Mouse (Mus musculus) neutrophil, adult 65 days (primary cell): Measurements from ENCODE around the gene Carhsp1. TPM values are rescaled to one million over a fixed set of nuclear protein-coding genes. Genes with fewer than 3 reads are reported as not detected.

ENCODE experiments used
- total RNA-seq: library from RNA; stranded (reverse); gene quantifications from 2 replicates; pipeline ENCODE4 v1.2.4, GENCODE M21; 2023

Gene Carhsp1
- 71.8 and 72.6 TPM in 2 replicates for total RNA-seq

GRCm38 (mm10) chr16:8671551-8672349 lies at the start of gene Carhsp1:
Carhsp1 (minus strand) TSS chr16:8672155.

DNA sequence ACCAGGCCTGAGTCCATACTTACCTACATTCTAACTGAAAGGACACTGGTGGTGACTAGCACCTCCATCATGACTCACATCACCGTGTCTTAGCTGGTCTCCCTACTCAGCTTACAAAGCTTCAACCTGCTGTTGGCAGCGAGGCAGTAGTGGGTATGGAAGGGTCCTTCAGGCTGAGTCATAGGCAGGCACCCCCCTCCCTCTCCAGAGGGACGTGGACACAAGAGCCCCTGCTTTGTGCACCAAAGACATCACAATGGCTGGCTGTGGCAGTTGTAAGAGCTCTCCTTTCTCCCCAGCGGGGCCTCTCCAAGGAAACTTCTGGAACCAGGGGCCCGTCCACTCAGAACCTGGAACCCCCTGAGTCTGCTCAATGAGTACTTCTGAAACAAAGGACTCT lies 8.5 kb upstream of the Carhsp1 start, which contains the start of gene Gm5767:
TSS of gene Gm5767 (plus strand) at position 301 of the 400 bp plus-strand sequence.

GRCm38 (mm10) chr16:8637217-8638051 lies 34.5 kb downstream of the Carhsp1 start, which contains the start of the genes Pmm2 and Tmem186:
Pmm2 (plus strand) TSS chr16:8637674.
Tmem186 (minus strand) TSS chr16:8637712.

Other genes with a start within 250 kb of the Carhsp1 start
- gene Tmem114, start 247.0 kb downstream of the Carhsp1 start, total RNA-seq, result not detected in 2 replicates
- gene Mettl22, start 201.4 kb downstream of the Carhsp1 start, total RNA-seq, result 1.5 and 1.8 TPM in 2 replicates
- not detected in 2 replicates for gene Abat, start 158.7 kb downstream of the Carhsp1 start, total RNA-seq
- gene Pmm2, start 34.5 kb downstream of the Carhsp1 start, total RNA-seq, result 28.4 and 38.2 TPM in 2 replicates
- 1.8 and 2.1 TPM in 2 replicates for gene Tmem186, start 34.4 kb downstream of the Carhsp1 start, total RNA-seq
- gene Gm5767, start 8.6 kb upstream of the Carhsp1 start, total RNA-seq, result not detected in 2 replicates
- gene Usp7, start 120.2 kb upstream of the Carhsp1 start, total RNA-seq, result 134 and 198 TPM in 2 replicates
- 112 and 162 TPM in 2 replicates for gene 1810013L24Rik, start 157.9 kb upstream of the Carhsp1 start, total RNA-seq